Mouse (Mus musculus): ENCODE data around the gene Rhebl1.

DNA sequence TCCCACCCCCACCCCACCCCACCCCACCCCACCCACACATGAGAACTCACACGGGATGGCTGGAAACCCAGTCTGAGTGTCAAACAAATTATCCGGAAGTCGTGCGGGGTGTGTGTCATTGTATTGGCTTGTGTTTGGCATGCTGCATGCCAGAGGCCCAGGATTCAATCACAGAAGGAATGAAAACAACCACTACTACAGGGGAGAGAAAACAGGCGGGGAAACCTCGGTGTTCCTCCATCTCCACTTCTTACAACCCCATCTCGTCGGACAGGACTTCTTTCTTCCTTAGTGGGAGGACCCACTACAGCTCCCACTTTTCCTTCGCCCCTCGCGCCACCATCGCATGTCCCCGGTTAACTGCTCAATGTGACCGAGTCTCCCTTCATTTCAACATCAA is 22.8 kb upstream of the Rhebl1 start:
- no peak for TF ChIP-seq CTCF (IDR thresholded peaks at IDR 0.05; ENCODE audit: borderline replicate concordance, insufficient read depth, low read depth, low read length)
- TF ChIP-seq POLR2A (IDR thresholded peaks at IDR 0.05; ENCODE audit: borderline replicate concordance, insufficient read depth, low read length) = no peak

Data from cerebellum, adult 2 months (tissue).